Mouse (Mus musculus) fat pad, adult 2 months (tissue): Measurements from ENCODE around the gene Rnf31.
A peak's percentile ranks its signal among the peaks of the same experiment; 100 is the strongest.

Experiments
- DNase-seq: peaks from one replicate; pipeline ENCODE4 v3.0.0-alpha.2; 2011; ENCODE audit warnings: low read depth, low spot score; ENCODE audit errors: extremely low read depth

Rnf31 gene

GRCm38 (mm10) chr14:55591331-55591891 lies at the start of gene Rnf31:
TSS of gene Rnf31 (plus strand) at chr14:55591708.
- DNase-seq = peak; percentile 67

GRCm38 (mm10) chr14:55542268-55542667 lies 49.2 kb upstream of the Rnf31 start:
- DNase-seq = no peak

GRCm38 (mm10) chr14:55544334-55544733 lies 47.2 kb upstream of the Rnf31 start:
- DNase-seq = no peak

- DNase-seq = no peak
Observed at GRCm38 (mm10) chr14:55550191-55550590, 41.3 kb upstream of the Rnf31 start.

- DNase-seq = no peak
Observed at GRCm38 (mm10) chr14:55551347-55551746, 40.2 kb upstream of the Rnf31 start.

GRCm38 (mm10) chr14:55551794-55552193 lies 39.7 kb upstream of the Rnf31 start:
- DNase-seq = no peak

- DNase-seq = no peak
Observed at GRCm38 (mm10) chr14:55554635-55555034, 36.9 kb upstream of the Rnf31 start.

GRCm38 (mm10) chr14:55555788-55556187 lies 35.7 kb upstream of the Rnf31 start:
- DNase-seq = no peak

GRCm38 (mm10) chr14:55557003-55557402 lies 34.5 kb upstream of the Rnf31 start:
- no peak for DNase-seq

- no peak for DNase-seq
Observed at GRCm38 (mm10) chr14:55557587-55557986, 33.9 kb upstream of the Rnf31 start.

GRCm38 (mm10) chr14:55558740-55559448 lies 32.6 kb upstream of the Rnf31 start:
- DNase-seq = no peak

GRCm38 (mm10) chr14:55559799-55560201 lies 31.7 kb upstream of the Rnf31 start, which contains the start of gene Dcaf11:
TSS of gene Dcaf11 (plus strand) at chr14:55560006.
- no peak for DNase-seq

GRCm38 (mm10) chr14:55560202-55561073 lies 31.1 kb upstream of the Rnf31 start, which contains the start of gene A730061H03Rik:
TSS of gene A730061H03Rik (minus strand) at chr14:55560406.
- peak; percentile 98 for DNase-seq

- DNase-seq = no peak
Observed at GRCm38 (mm10) chr14:55561860-55562259, 29.6 kb upstream of the Rnf31 start.

GRCm38 (mm10) chr14:55563249-55563648 lies 28.3 kb upstream of the Rnf31 start:
- DNase-seq = no peak

GRCm38 (mm10) chr14:55565748-55566147 lies 25.8 kb upstream of the Rnf31 start:
- no peak for DNase-seq

- no peak for DNase-seq
Observed at GRCm38 (mm10) chr14:55567496-55567895, 24.0 kb upstream of the Rnf31 start.

GRCm38 (mm10) chr14:55570588-55570987 lies 20.9 kb upstream of the Rnf31 start:
- no peak for DNase-seq

- DNase-seq = no peak
Observed at GRCm38 (mm10) chr14:55571760-55572159, 19.7 kb upstream of the Rnf31 start.

- no peak for DNase-seq
Observed at GRCm38 (mm10) chr14:55575302-55575701, 16.2 kb upstream of the Rnf31 start, which contains the start of gene Fitm1. TSS of gene Fitm1 (plus strand) at chr14:55575617.

GRCm38 (mm10) chr14:55575711-55576110 lies 15.8 kb upstream of the Rnf31 start:
- no peak for DNase-seq
